Mouse (Mus musculus) neural tube, embryonic 12.5 days (tissue): Measurements from ENCODE around the gene Prn. TPM values are rescaled to one million over a fixed set of nuclear protein-coding genes. Genes with fewer than 3 reads are reported as not detected.

Source experiments
- ATAC-seq: fragments of 200-750 bp; cut with Nextera tagmentation; 2 replicates; pipeline ENCODE4 v1.8.0; 2017; ENCODE audit warnings: low read depth, mild to moderate bottlenecking, moderate TSS enrichment, moderate library complexity; ENCODE audit not compliant: low FRiP score
- H3K27ac ChIP-seq: fragments of 300-500 bp; sonication (generic); 2 replicates; pipeline ENCODE4 v1.5.1; 2016
- H3K27me3 ChIP-seq: fragments of 300-500 bp; sonication (generic); replicated peaks from 2 replicates; pipeline ENCODE4 v1.6.1; 2016; ENCODE audit warnings: mild to moderate bottlenecking
- H3K36me3 ChIP-seq: fragments of 300-500 bp; sonication (generic); 2 replicates; pipeline ENCODE4 v1.6.1; 2016; ENCODE audit warnings: mild to moderate bottlenecking
- H3K4me1 ChIP-seq: fragments of 300-500 bp; sonication (generic); 2 replicates; pipeline ENCODE4 v1.6.1; 2016
- H3K4me2 ChIP-seq: fragments of 300-500 bp; sonication (generic); replicated peaks from 2 replicates; pipeline ENCODE4 v1.6.1; 2016; ENCODE audit warnings: mild to moderate bottlenecking
- H3K4me3 ChIP-seq: fragments of 300-500 bp; sonication (generic); 2 replicates; pipeline ENCODE4 v1.5.1; 2016
- H3K9ac ChIP-seq: fragments of 300-500 bp; sonication (generic); 2 replicates; pipeline ENCODE4 v1.6.1; 2016; ENCODE audit warnings: mild to moderate bottlenecking
- H3K9me3 ChIP-seq: fragments of 300-500 bp; sonication (generic); 2 replicates; pipeline ENCODE4 v1.6.1; 2016; ENCODE audit warnings: mild to moderate bottlenecking
- WGBS: fragments of 180-500 bp; shearing (Covaris S2); methylation state at CpG from one replicate; pipeline ENCODE4 v1.1.7; 2016; 5-methylcytosine and 5-hydroxymethylcytosine counted together
- polyA plus RNA-seq: library from polyadenylated mRNA; unstranded; fragments of >200 nt; fragmentation: Nextera tagmentation; extraction: Ambion mirVana; gene quantifications from 2 replicates; pipeline ENCODE4 v1.2.1, GENCODE M21; 2016

Gene Prn
- polyA plus RNA-seq, 1 experiment from 2014 or later: not detected

DNA sequence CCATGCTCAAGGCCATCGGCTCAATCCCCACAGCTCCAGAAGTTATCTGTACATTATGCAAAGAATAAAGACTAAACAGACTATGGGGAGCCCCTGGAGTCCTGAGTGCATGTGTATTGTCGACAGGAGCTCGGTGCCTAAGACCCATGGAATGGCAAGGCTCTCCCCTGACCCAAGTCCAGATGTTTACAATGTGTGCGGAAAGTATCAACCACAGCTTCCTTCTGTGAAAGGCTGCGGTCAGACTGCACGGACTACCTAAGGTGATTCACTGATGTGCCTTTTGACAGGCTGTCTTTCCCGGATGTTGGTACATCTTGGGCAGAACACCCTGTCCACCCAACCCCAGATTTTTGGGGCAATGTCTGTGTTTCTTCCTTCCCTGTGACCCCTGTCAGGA, 21.5 kb upstream of the Prn start:
- WGBS: 76% methylated on average over 7 of the region's 7 CpGs
- no peak for ATAC-seq

GRCm38 (mm10) chr2:131892534-131892933, 17.2 kb upstream of the Prn start:
- H3K4me2 ChIP-seq: no peak overlapping the region
- H3K4me1 ChIP-seq: no peaks in the 10 kb centered on the region
- no peak overlapping the region for H3K4me3 ChIP-seq
- no peak overlapping the region for H3K27ac ChIP-seq
- H3K36me3 ChIP-seq: no peaks in the 10 kb centered on the region
- no peaks in the 10 kb centered on the region for H3K27me3 ChIP-seq
- no peak for ATAC-seq
- no peaks in the 10 kb centered on the region for H3K9me3 ChIP-seq
- 32% methylated on average over 5 of the region's 5 CpGs for WGBS
- H3K9ac ChIP-seq: no peak overlapping the region

More for the DNA sequence above, 21.5 kb upstream of the Prn start:
- no peak overlapping the region for H3K9ac ChIP-seq
- H3K4me1 ChIP-seq: peaks cover 3% of the 10 kb centered on the region; the same call in 1 of the 2 replicates
- no peaks in the 10 kb centered on the region for H3K9me3 ChIP-seq
- H3K4me3 ChIP-seq: no peak overlapping the region
- H3K27me3 ChIP-seq: no peaks in the 10 kb centered on the region
- H3K36me3 ChIP-seq: no peaks in the 10 kb centered on the region
- no peak overlapping the region for H3K4me2 ChIP-seq
- H3K27ac ChIP-seq: no peak overlapping the region

- ATAC-seq: no peak
- 86% methylated on average over 2 of the region's 2 CpGs for WGBS
- no peak overlapping the region for H3K27ac ChIP-seq
Observed at GRCm38 (mm10) chr2:131895106-131895505, 14.7 kb upstream of the Prn start.

DNA sequence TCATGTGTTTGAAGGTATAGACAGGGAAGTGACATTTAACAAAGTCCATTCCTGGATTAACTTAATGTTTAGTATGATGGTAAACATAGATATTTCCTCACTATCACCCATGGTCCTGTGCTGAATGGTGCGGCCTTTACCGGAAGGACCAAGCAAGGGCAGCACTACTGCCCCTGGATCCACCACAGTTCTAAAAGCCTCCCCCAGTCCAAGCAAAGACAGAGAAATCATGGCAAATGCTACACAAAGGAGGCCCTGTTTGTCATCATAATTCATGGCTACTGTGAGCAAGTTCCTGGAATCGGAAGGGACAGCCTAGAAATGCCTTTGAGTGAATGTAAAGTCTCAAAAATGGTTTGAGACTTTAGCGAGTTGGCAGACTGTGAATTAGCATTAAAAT, 13.7 kb upstream of the Prn start:
- 82% methylated on average over 4 of the region's 4 CpGs for WGBS
- no peaks in the 10 kb centered on the region for H3K27me3 ChIP-seq
- no peaks in the 10 kb centered on the region for H3K9me3 ChIP-seq
- H3K4me2 ChIP-seq: no peak overlapping the region
- H3K4me3 ChIP-seq: no peak overlapping the region
- no peak overlapping the region for H3K27ac ChIP-seq
- H3K36me3 ChIP-seq: no peaks in the 10 kb centered on the region
- ATAC-seq: no peak
- no peaks in the 10 kb centered on the region for H3K4me1 ChIP-seq
- no peak overlapping the region for H3K9ac ChIP-seq

More at GRCm38 (mm10) chr2:131895106-131895505, 14.7 kb upstream of the Prn start:
- H3K4me1 ChIP-seq: no peaks in the 10 kb centered on the region
- H3K27me3 ChIP-seq: no peaks in the 10 kb centered on the region
- H3K36me3 ChIP-seq: no peaks in the 10 kb centered on the region
- H3K9ac ChIP-seq: no peak overlapping the region
- H3K4me3 ChIP-seq: no peak overlapping the region
- H3K9me3 ChIP-seq: no peaks in the 10 kb centered on the region
- no peak overlapping the region for H3K4me2 ChIP-seq

GRCm38 (mm10) chr2:131897336-131898109, 12.2 kb upstream of the Prn start:
- Histone ChIP-seq H3K4me1 (no peaks in the 10 kb centered on the region), H3K9me3 (no peaks in the 10 kb centered on the region), H3K36me3 (no peaks in the 10 kb centered on the region), H3K9ac (no peak overlapping the region), H3K4me3 (no peak overlapping the region), H3K4me2 (no peak overlapping the region), H3K27ac (no peak overlapping the region), H3K27me3 (no peaks in the 10 kb centered on the region)
- ATAC-seq: no peak
- WGBS: 91% methylated on average over 12 of the region's 12 CpGs

DNA sequence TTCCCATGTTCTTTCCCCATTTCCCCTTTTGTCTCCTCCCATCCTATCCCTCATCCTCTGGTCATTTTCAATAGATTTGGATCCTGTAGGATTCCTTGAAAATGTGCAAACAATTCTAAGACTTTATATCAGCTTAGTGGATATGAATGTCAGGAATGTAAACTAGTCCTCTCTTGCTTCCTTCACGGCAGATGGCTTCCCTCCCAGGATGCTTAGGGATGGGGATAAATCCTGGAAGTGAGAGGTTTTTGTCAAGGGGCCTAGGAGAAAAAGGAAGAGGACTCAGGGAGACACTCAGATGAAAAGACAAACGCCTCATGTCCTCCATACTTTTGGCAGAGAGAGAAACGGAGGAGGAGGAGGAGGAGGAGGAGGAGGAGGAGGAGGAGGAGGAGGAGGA, 7.3 kb upstream of the Prn start:
- Histone ChIP-seq H3K27me3 (no peaks in the 10 kb centered on the region), H3K4me1 (no peaks in the 10 kb centered on the region), H3K4me3 (no peak overlapping the region), H3K4me2 (no peak overlapping the region), H3K36me3 (no peaks in the 10 kb centered on the region), H3K27ac (no peak overlapping the region), H3K9ac (no peak overlapping the region), H3K9me3 (no peaks in the 10 kb centered on the region)
- ATAC-seq: no peak
- 66% methylated on average over 2 of the region's 3 CpGs for WGBS

DNA sequence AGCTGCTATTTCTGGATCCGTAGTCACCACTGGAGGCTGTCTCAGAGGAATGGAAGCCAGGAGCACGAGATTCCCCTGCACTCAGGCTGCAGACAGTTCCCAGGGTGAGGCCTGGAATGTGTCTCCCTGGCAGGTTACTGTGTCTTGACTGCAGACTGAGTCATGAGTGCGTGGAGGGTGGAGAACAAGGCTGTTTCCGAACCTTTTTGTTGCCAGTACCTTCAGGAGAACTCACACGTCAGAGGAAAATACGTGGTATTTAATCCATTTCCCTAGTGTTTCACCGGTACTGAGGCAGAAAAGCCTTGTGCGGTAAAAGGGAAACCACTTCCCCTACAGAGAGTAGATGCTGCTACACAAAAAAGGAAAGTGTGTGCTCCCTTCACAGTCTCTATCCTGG, 6.9 kb upstream of the Prn start:
- H3K27ac ChIP-seq: no peak overlapping the region
- no peaks in the 10 kb centered on the region for H3K4me1 ChIP-seq
- no peak overlapping the region for H3K9ac ChIP-seq
- H3K4me2 ChIP-seq: no peak overlapping the region
- H3K9me3 ChIP-seq: no peaks in the 10 kb centered on the region
- no peaks in the 10 kb centered on the region for H3K27me3 ChIP-seq
- no peak overlapping the region for H3K4me3 ChIP-seq
- H3K36me3 ChIP-seq: no peaks in the 10 kb centered on the region
- WGBS: 60% methylated on average over 8 of the region's 8 CpGs
- ATAC-seq: no peak

DNA sequence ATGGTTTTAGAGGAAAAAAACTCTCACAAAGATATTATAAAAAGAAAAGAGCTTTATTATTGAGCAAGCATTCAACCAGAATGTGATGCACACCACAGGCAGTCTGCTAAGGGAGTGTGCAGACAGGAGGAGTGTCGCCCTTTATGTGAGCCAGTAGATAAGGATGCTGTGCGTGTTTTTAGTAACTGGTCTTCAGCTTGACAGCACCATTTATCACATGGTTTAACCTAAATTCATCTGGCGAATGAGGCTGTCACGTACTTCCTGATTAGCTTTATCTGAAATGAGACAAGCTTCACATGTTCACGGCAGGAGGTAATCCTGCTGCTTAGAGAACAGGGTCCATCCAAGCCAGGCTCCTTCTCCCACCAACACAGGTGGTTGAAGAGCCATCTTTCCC, 4.7 kb upstream of the Prn start:
- Histone ChIP-seq H3K27ac (no peak overlapping the region), H3K9me3 (no peaks in the 10 kb centered on the region), H3K4me3 (no peak overlapping the region), H3K4me2 (no peak overlapping the region), H3K4me1 (no peaks in the 10 kb centered on the region), H3K36me3 (no peaks in the 10 kb centered on the region), H3K9ac (no peak overlapping the region), H3K27me3 (no peaks in the 10 kb centered on the region)
- no peak for ATAC-seq
- 79% methylated on average over 5 of the region's 5 CpGs for whole genome bisulfite sequencing

DNA sequence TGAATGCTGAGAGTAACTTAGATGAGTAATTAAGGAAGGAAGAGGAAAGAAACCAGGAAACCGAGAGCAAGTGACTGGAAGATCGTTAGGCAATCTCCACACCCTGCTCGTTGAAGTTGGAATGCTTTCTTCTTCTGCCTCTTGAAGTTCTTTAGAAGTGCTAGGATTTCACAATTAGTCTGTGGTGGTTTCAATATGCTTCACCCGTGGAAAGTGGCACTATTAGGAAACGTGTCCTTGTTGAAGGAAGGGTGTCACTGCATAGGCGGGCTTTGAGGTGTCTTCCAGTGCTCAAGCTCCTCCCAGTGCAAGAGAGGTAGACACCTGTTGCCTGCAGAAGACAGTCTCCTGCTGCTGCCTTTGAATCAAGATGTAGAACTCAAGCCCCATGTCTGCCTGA, 4.0 kb upstream of the Prn start:
- Histone ChIP-seq H3K4me2 (no peak overlapping the region), H3K27ac (no peak overlapping the region), H3K36me3 (no peaks in the 10 kb centered on the region), H3K9ac (no peak overlapping the region), H3K9me3 (no peaks in the 10 kb centered on the region), H3K4me1 (no peaks in the 10 kb centered on the region), H3K27me3 (no peaks in the 10 kb centered on the region), H3K4me3 (no peak overlapping the region)
- 72% methylated on average over 6 of the region's 6 CpGs for WGBS
- ATAC-seq: no peak

DNA sequence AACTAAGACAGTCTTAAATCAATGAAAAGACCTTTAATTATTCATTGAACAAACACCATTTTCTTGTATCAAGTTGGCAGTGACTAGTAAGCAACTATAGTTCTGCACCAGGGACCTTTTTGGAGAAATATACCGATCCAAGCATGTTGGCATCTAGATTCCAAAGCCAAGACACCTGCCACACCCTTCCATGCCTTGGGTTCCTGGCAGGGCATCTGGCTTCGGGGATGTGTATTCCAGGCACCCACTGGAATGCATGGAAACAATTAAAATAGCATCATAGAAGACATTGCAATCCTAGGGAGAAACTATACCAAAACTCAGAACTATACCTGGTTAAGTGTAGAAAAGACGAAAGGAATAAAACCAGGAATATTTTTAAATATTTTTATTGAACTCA, 3.5 kb upstream of the Prn start:
- Histone ChIP-seq H3K27ac (no peak overlapping the region), H3K4me1 (peaks cover 2% of the 10 kb centered on the region), H3K9me3 (no peaks in the 10 kb centered on the region), H3K4me3 (no peak overlapping the region), H3K27me3 (no peaks in the 10 kb centered on the region), H3K36me3 (no peaks in the 10 kb centered on the region), H3K9ac (no peak overlapping the region), H3K4me2 (no peak overlapping the region)
- no peak for ATAC-seq
- WGBS: 89% methylated on average over 3 of the region's 3 CpGs

- Histone ChIP-seq H3K36me3 (no peaks in the 10 kb centered on the region), H3K4me1 (peaks cover 7% of the 10 kb centered on the region), H3K27me3 (no peaks in the 10 kb centered on the region), H3K4me3 (no peak overlapping the region), H3K4me2 (no peak overlapping the region), H3K9me3 (no peaks in the 10 kb centered on the region), H3K27ac (no peak overlapping the region), H3K9ac (no peak overlapping the region)
- 74% methylated on average over 1 of the region's 1 CpGs for WGBS
- no peak for ATAC-seq
Observed at GRCm38 (mm10) chr2:131906846-131907245, 2.9 kb upstream of the Prn start.

DNA sequence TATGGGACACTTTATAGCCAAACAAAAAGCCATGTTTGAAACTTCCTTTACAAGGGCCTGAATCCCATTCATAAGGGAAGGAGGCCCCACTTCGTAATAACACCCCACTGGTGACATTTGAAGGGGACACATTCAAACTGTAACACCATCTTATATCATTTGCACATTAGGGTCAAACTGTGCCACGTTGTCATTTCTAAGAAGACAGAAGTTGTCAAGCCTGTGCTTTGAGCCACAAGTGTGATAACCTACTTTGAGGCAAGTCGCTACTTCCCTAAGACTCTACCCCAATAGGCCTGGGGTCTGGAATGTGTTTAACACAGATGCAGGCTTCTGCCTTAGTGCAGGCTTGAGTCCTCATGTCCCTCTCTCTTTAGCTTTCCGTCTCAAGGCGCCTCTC, 2.4 kb upstream of the Prn start:
- no peaks in the 10 kb centered on the region for H3K36me3 ChIP-seq
- 80% methylated on average over 5 of the region's 5 CpGs for whole genome bisulfite sequencing
- H3K9me3 ChIP-seq: no peaks in the 10 kb centered on the region
- no peak overlapping the region for H3K27ac ChIP-seq
- no peak overlapping the region for H3K9ac ChIP-seq
- no peak overlapping the region for H3K4me2 ChIP-seq
- no peak for ATAC-seq
- no peak overlapping the region for H3K4me3 ChIP-seq
- no peaks in the 10 kb centered on the region for H3K27me3 ChIP-seq
- H3K4me1 ChIP-seq: peaks cover 7% of the 10 kb centered on the region

GRCm38 (mm10) chr2:131908351-131908861, 1.4 kb upstream of the Prn start:
- WGBS: 84% methylated on average over 7 of the region's 7 CpGs
- Histone ChIP-seq H3K27ac (no peak overlapping the region), H3K4me3 (no peak overlapping the region), H3K9me3 (no peaks in the 10 kb centered on the region), H3K36me3 (no peaks in the 10 kb centered on the region), H3K9ac (no peak overlapping the region), H3K4me1 (peaks cover 7% of the 10 kb centered on the region), H3K27me3 (no peaks in the 10 kb centered on the region), H3K4me2 (no peak overlapping the region)
- ATAC-seq: 0 out of 2 replicates have a peak, but pooled peaks have one; percentile 17
